Mouse (Mus musculus): ENCODE data around the gene Zfp628.
A peak's percentile ranks its signal among the peaks of the same experiment; 100 is the strongest.
"Not testable (repeated sequence)": the region's sequence is repeated elsewhere in the genome, so short reads cannot be mapped to it uniquely, and the experiment has no call there.

Gene Zfp628

GRCm38 (mm10) chr7:4915007-4915665 lies at the start of gene Zfp628:
Gene Zfp628, plus strand, starts transcription at chr7:4915217.
- peak; percentile 95 for DNase-seq

DNA sequence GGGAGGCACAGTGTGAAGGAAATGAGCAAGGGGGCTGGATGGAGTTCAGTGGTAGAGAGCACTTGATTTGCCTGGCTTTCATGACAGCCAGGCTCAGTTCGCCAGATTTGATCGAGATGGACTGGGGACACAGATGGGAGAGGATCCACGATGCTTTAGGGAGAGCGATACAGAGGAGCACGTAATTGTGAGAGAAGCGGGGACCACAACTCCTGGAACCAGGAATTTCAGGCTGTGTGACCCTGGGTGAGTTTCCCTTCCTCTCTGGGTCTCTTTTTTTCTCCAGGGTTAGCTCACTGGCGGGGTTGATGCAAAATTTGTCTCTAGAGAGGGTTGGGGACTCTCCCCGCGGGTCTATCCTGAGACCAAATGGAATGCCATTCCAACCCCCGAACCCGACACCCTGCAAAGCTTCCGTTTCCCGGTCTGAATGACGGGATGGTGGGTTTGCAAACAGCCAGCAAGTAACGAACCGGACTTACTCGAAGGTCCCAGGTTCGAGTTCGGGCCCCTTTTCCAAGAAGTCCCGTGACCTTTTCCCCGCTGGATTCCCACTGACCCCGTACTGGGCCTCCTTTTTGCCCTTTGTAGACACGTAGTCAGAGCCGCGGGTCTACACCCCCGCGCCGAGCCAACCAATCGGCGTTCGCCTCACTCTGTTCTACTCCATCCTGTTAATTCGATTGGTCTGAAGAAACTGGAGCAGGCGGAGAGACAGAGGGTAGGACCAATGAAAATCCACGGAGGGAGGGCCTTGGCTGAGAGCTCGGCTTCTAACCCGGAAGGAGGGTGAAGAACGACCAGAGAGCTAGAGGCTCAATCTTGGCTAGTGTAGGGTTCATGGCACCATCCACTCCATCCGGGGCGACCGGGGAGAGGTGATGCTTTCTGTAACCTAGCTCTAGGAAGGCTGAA lies 49.2 kb upstream of the Zfp628 start:
- peak; percentile 96 for DNase-seq

GRCm38 (mm10) chr7:4866631-4867180 lies 48.3 kb upstream of the Zfp628 start:
- no peak for DNase-seq

DNA sequence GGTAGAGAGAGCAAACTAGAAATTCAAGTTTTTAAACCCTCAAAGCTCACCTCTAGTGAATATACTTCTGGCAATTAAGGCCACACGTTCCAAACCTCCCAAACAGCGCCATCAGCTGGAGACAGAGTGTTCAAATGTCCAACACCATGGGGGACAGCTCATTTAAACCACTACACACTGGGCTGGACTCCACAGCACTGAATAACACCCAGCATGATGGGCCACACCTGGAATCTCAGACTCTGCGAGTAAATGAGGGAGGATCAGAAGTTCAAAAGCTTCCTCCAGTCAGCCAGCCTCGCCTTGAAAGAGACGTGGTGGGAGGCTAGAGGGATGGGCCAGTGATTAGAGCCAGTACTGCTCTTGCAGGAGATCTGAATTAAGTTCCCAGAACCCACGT lies 44.9 kb upstream of the Zfp628 start, which contains the start of gene Isoc2b:
Gene Isoc2b (minus strand): TSS at position 126 of the 400 bp plus-strand sequence.
- DNase-seq: no peak

- peak; percentile 88 for DNase-seq
Measured at GRCm38 (mm10) chr7:4876753-4877221, 38.2 kb upstream of the Zfp628 start, which contains the start of gene Isoc2a. Gene Isoc2a, plus strand, starts transcription at chr7:4877153.

GRCm38 (mm10) chr7:4877226-4877625 lies 37.8 kb upstream of the Zfp628 start:
- no peak for DNase-seq

DNA sequence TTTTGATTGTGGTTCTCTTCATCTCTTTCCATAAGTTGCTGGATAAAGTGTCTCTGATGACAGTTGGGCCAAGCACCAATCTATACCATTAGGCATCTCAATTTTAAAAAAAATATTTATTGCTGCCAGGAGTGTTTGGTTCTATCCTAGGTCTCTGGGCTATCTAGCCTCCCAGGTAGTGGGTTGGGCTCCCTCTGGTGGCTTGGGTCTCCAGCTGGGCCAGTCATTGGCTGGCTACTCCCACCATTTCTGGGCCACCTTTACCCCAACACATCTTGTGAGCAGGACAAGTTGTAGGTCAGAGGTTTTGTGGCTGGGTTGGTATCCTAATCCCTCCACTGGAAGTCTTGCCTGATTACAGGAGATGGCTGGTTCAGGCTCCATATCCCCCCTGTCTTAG lies 36.8 kb upstream of the Zfp628 start:
- DNase-seq: peak; percentile 52

DNA sequence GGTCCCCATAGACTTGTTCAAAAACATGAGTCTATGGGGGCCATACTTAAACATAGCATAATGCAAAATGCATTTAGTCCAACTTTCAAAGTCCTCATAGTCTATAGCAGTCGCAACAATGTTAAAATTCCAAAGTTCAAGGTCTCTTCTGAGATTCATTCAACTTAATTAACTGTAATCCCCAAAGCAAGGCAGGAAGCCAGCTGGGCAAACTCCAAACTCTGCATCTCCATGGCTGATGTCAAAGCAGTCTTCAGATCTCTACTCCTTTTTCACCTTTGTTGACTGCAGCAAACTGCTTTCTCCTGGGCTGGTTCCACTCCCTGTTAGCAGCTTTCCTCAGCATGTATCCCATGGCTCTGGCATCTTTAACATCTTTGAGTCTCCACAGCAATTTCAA lies 36.0 kb upstream of the Zfp628 start:
- not testable (repeated sequence) for DNase-seq

GRCm38 (mm10) chr7:4886680-4887079 lies 28.3 kb upstream of the Zfp628 start:
- DNase-seq: no peak

- DNase-seq: no peak
Measured at GRCm38 (mm10) chr7:4895186-4895585, 19.8 kb upstream of the Zfp628 start.

DNA sequence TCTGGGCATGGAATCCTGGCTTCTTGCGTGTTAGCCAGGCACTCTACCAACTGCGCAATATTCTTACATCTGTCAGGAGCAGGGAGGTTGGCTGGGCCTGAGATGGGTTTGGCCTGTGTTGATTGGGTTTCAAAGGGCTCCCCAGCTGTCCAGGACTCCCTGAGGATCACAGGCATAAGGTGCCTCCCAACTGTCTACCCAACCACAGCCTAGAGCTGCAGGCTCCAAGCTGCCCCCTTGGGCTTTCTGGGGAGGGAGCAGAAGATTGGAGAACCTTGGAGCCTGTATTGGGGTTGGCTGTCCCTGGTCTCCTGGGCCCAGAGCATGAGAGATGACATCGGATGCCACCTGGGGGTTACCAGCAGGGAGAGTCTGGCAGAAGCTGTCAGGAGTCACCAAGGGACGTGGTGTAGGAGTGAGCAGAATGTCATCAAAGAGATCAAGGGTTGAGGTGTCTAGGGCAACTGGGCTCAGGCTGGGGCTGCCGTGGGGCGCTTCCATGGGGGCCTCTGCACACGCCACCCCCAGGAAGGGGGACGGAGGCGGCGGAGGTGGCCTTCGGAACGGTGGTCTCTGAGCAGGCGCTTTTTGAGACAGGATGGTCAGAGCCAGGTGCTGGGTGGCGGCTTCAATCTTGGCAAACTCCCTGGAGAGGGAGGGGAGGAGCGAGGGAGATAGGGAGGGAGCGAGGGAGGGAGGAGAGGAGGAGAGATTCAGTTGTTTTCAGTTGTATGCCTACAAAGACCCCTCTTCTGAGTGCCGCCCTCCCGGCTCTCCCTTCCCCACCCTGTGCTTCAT lies 16.0 kb upstream of the Zfp628 start:
- no peak for DNase-seq

DNA sequence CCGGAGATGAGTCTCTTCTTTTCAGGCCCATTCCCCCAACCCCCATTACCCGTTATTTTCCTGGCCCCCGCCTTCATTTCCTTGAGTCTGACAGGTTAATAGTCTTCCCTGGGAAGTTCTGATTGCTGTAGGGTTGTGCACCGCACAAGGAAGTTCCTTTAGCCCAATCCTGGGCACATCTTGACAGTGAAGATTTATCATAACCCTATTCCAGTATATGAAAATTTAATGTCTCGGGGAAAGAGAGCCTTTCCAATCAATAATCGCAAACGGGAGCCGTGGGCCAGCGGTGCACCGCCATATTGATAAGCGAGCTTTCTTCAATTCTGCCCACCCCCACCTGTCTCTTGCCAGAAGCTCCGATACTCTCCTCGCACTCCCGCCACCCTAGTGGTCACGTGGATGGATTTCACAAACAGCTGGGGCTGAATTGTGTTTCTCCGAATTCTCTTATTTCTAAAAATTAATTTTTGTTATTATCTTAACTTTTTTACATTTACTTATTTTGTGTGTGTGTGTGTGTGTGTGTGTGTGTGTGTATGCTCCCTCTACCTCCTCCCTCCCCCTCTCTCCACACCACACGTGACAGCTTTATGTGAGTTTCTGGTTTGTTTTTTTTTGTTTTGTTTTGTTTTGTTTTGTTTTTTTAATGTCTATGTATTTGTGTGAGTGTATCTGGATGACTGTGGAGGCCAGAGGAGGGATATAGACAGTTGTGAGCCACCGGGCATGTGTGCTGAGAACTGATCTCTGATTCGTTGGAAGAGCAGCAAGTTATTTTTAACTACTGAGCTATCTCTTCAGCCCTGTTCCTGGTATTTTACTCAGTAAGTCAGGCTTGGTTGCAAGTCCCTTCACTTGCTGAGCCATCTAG lies 15.1 kb upstream of the Zfp628 start:
- no peak for DNase-seq

- DNase-seq: no peak
Measured at GRCm38 (mm10) chr7:4900523-4900851, 14.5 kb upstream of the Zfp628 start.

DNA sequence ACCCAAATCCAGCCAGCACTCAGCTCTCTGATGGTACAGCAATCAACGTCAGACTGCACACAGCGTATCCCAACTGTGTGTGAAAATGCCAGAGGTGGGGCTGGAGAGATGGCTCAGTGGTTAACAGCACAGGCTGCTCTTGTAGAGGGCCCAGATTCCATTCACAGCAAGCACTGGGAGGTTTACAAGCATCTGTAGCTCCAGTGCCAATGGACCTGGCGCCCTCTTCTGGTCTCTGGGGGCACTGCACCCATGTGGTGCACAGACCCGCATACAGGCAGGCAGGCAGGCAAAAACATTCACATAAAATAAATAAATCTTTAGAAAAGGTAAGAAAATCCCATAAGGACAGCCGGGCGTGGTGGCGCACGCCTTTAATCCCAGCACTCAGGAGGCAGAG lies 13.8 kb upstream of the Zfp628 start:
- peak; percentile 48 for DNase-seq

- no peak for DNase-seq
Measured at GRCm38 (mm10) chr7:4902404-4902803, 12.6 kb upstream of the Zfp628 start.

DNA sequence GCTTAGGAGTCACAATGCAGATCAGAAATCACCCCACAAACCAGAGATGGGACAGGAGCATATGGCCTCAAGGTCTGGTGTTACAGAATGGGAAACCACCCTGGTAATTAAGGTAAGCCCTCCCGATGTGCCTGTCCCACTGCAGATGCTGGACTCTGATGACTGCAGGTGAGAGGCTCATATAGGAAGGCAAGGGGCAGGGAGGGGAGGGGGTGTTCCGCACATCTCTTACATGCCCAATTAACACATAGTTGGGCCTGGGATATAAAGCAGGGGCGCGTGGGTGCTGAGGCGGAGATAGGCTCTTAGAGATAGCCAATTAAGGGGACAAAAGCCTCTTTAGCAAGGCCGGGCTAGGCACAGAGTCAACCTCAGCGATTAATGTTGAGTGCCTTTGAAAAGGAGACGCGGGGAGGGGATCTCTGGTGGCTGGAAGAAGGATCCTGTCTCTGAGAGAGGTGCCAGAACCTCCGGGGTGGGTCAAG lies 8.5 kb upstream of the Zfp628 start, which contains the start of gene Gm36210:
Gene Gm36210 (minus strand): TSS at position 51 of the 485 bp plus-strand sequence.
- DNase-seq: no peak

- DNase-seq: peak; percentile 58
Measured at GRCm38 (mm10) chr7:4911561-4911960, 3.5 kb upstream of the Zfp628 start.

- no peak for DNase-seq
Measured at GRCm38 (mm10) chr7:4912248-4912647, 2.8 kb upstream of the Zfp628 start.

GRCm38 (mm10) chr7:4915669-4916416 lies 826 bp downstream of the Zfp628 start:
- peak; percentile 49 for DNase-seq

GRCm38 (mm10) chr7:4917494-4917893 lies 2.5 kb downstream of the Zfp628 start:
- DNase-seq: no peak

GRCm38 (mm10) chr7:4918681-4919080 lies 3.7 kb downstream of the Zfp628 start:
- DNase-seq: no peak
